Mouse (Mus musculus) limb, embryonic 10.5 days (tissue): ENCODE results near the gene Abhd6. TPM values are rescaled to one million over a fixed set of nuclear protein-coding genes. Genes with fewer than 3 reads are reported as not detected.
A peak's percentile ranks its signal among the peaks of the same experiment; 100 is the strongest.

Experiments used
- DNase-seq: peaks from one replicate; pipeline ENCODE4 v3.0.0-alpha.2; 2017; ENCODE audit warnings: low spot score
- H3K27ac ChIP-seq: fragments of 300-500 bp; sonication (generic); 2 replicates; pipeline ENCODE4 v1.5.1; 2016; ENCODE audit warnings: mild to moderate bottlenecking
- H3K27me3 ChIP-seq: fragments of 300-500 bp; sonication (generic); 2 replicates; pipeline ENCODE4 v1.6.1; 2016; ENCODE audit warnings: low read depth, mild to moderate bottlenecking; ENCODE audit not compliant: poor library complexity, severe bottlenecking
- H3K36me3 ChIP-seq: fragments of 300-500 bp; sonication (generic); 2 replicates; pipeline ENCODE4 v1.6.1; 2016; ENCODE audit warnings: mild to moderate bottlenecking, moderate library complexity
- H3K4me1 ChIP-seq: fragments of 300-500 bp; sonication (generic); 2 replicates; pipeline ENCODE4 v1.6.1; 2016
- H3K4me3 ChIP-seq: fragments of 300-500 bp; sonication (generic); 2 replicates; pipeline ENCODE4 v1.5.1; 2016; ENCODE audit warnings: mild to moderate bottlenecking, moderate library complexity
- H3K9me3 ChIP-seq: fragments of 300-500 bp; sonication (generic); replicated peaks from 2 replicates; pipeline ENCODE4 v1.6.1; 2016; ENCODE audit warnings: mild to moderate bottlenecking
- WGBS: fragments of 180-500 bp; shearing (Covaris S2); methylation state at CpG from one replicate; pipeline ENCODE4 v1.1.7; 2016; 5-methylcytosine and 5-hydroxymethylcytosine counted together
- polyA plus RNA-seq: library from polyadenylated mRNA; unstranded; fragments of >200 nt; fragmentation: Nextera tagmentation; extraction: Ambion mirVana; gene quantifications from 2 replicates; pipeline ENCODE4 v1.2.1, GENCODE M21; 2016

The Abhd6 gene
- polyA plus RNA-seq, 1 experiment from 2014 or later = 20.9 TPM

- peaks cover 6% of the 10 kb centered on the region for H3K4me1 ChIP-seq
- H3K36me3 ChIP-seq = no peaks in the 10 kb centered on the region
- H3K9me3 ChIP-seq = no peaks in the 10 kb centered on the region
- peak overlapping the region; percentile 88 for H3K27ac ChIP-seq
- 5% methylated on average over 5 of the region's 5 CpGs for WGBS
- H3K27me3 ChIP-seq = no peaks in the 10 kb centered on the region
- H3K4me3 ChIP-seq = peak overlapping the region; percentile 93
- peak; percentile 49 for DNase-seq
Observed at GRCm38 (mm10) chr14:8098687-8098995, 95.9 kb downstream of the Abhd6 start.

GRCm38 (mm10) chr14:8099561-8100021 is 96.9 kb downstream of the Abhd6 start:
- no peaks in the 10 kb centered on the region for H3K27me3 ChIP-seq
- WGBS = 77% methylated on average over 10 of the region's 10 CpGs
- H3K4me1 ChIP-seq = peaks cover 6% of the 10 kb centered on the region
- H3K4me3 ChIP-seq = no peak overlapping the region
- H3K36me3 ChIP-seq = no peaks in the 10 kb centered on the region
- no peak for DNase-seq
- no peak overlapping the region for H3K27ac ChIP-seq
- H3K9me3 ChIP-seq = no peaks in the 10 kb centered on the region

- Histone ChIP-seq H3K4me1 (peaks cover 6% of the 10 kb centered on the region), H3K27me3 (no peaks in the 10 kb centered on the region), H3K27ac (no peak overlapping the region), H3K4me3 (no peak overlapping the region), H3K9me3 (no peaks in the 10 kb centered on the region), H3K36me3 (no peaks in the 10 kb centered on the region)
- 92% methylated on average over 8 of the region's 8 CpGs for WGBS
- no peak for DNase-seq
Observed at GRCm38 (mm10) chr14:8101886-8102285, 99.2 kb downstream of the Abhd6 start.

- Histone ChIP-seq H3K27me3 (no peaks in the 10 kb centered on the region), H3K4me1 (peaks cover 6% of the 10 kb centered on the region), H3K4me3 (no peak overlapping the region), H3K36me3 (no peaks in the 10 kb centered on the region), H3K9me3 (no peaks in the 10 kb centered on the region), H3K27ac (no peak overlapping the region)
- DNase-seq = no peak
- WGBS = 92% methylated on average over 12 of the region's 12 CpGs
Observed at GRCm38 (mm10) chr14:8102676-8103075, 100.0 kb downstream of the Abhd6 start.

Other genes starting within 250 kb of the Abhd6 start
- not detected in 2 replicates for gene Gm26661, start 211.3 kb upstream of the Abhd6 start, polyA plus RNA-seq
- gene Flnb, start 184.9 kb upstream of the Abhd6 start, polyA plus RNA-seq = 18.7 and 31.3 TPM in 2 replicates
- gene Gm45521, start 45.6 kb upstream of the Abhd6 start, polyA plus RNA-seq = not detected in 2 replicates
- not detected in 2 replicates for gene Dnase1l3, start 8.3 kb upstream of the Abhd6 start, polyA plus RNA-seq
- gene Rpp14, start 77.5 kb downstream of the Abhd6 start, polyA plus RNA-seq = 51.3 and 53.6 TPM in 2 replicates
- gene Pxk, start 95.3 kb downstream of the Abhd6 start, polyA plus RNA-seq = 15.7 and 21.7 TPM in 2 replicates
- 208 and 229 TPM in 2 replicates for gene Pdhb, start 170.1 kb downstream of the Abhd6 start, polyA plus RNA-seq
- gene Kctd6, start 211.2 kb downstream of the Abhd6 start, polyA plus RNA-seq = 8.5 and 9.7 TPM in 2 replicates